Mouse (Mus musculus): ENCODE results near the gene Sik1.

Sik1 gene

GRCm38 (mm10) chr17:31875326-31875930 is 19.8 kb upstream of the Sik1 start:
- no peak for DNase-seq

GRCm38 (mm10) chr17:31874691-31875090 is 19.1 kb upstream of the Sik1 start:
- DNase-seq: no peak

GRCm38 (mm10) chr17:31873973-31874372 is 18.4 kb upstream of the Sik1 start:
- no peak for DNase-seq

GRCm38 (mm10) chr17:31873185-31873870 is 17.7 kb upstream of the Sik1 start:
- no peak for DNase-seq

GRCm38 (mm10) chr17:31872826-31873165 is 17.2 kb upstream of the Sik1 start:
- no peak for DNase-seq

- DNase-seq: no peak
Measured at GRCm38 (mm10) chr17:31871968-31872825, 16.6 kb upstream of the Sik1 start.

- no peak for DNase-seq
Measured at GRCm38 (mm10) chr17:31870931-31871421, 15.4 kb upstream of the Sik1 start.

GRCm38 (mm10) chr17:31870446-31870845 is 14.8 kb upstream of the Sik1 start:
- DNase-seq: no peak

GRCm38 (mm10) chr17:31868076-31868475 is 12.5 kb upstream of the Sik1 start:
- no peak for DNase-seq

GRCm38 (mm10) chr17:31867061-31867460 is 11.5 kb upstream of the Sik1 start:
- DNase-seq: no peak

- DNase-seq: no peak
Measured at GRCm38 (mm10) chr17:31865636-31866035, 10.0 kb upstream of the Sik1 start.

GRCm38 (mm10) chr17:31864666-31865450 is 9.3 kb upstream of the Sik1 start:
- DNase-seq: no peak

GRCm38 (mm10) chr17:31863151-31863815 is 7.7 kb upstream of the Sik1 start:
- no peak for DNase-seq

GRCm38 (mm10) chr17:31862136-31862535 is 6.5 kb upstream of the Sik1 start:
- DNase-seq: no peak

- DNase-seq: no peak
Measured at GRCm38 (mm10) chr17:31861661-31862060, 6.1 kb upstream of the Sik1 start.

- DNase-seq: no peak
Measured at GRCm38 (mm10) chr17:31860856-31861255, 5.3 kb upstream of the Sik1 start.

- no peak for DNase-seq
Measured at GRCm38 (mm10) chr17:31859367-31859766, 3.8 kb upstream of the Sik1 start.

GRCm38 (mm10) chr17:31858786-31859185 is 3.2 kb upstream of the Sik1 start:
- no peak for DNase-seq

- DNase-seq: no peak
Measured at GRCm38 (mm10) chr17:31857903-31858426, 2.4 kb upstream of the Sik1 start.

- no peak for DNase-seq
Measured at GRCm38 (mm10) chr17:31857251-31857650, 1.6 kb upstream of the Sik1 start.

GRCm38 (mm10) chr17:31856519-31857160 is 1.0 kb upstream of the Sik1 start:
- peak; percentile 41 for DNase-seq
